Mouse (Mus musculus): ENCODE results near the gene Deup1. TPM values are rescaled to one million over a fixed set of nuclear protein-coding genes. Genes with fewer than 3 reads are reported as not detected.
"Not testable (repeated sequence)": the region's sequence is repeated elsewhere in the genome, so short reads cannot be mapped to it uniquely, and the experiment has no call there.

Deup1 gene
- polyA plus RNA-seq, 1 experiment from 2014 or later: 0.80 TPM

- 0 out of 2 replicates have a peak, but pooled peaks have one; percentile 8 for ATAC-seq (ENCODE audit: low FRiP score, low TSS enrichment)
- 78% methylated on average over 9 of the region's 9 CpGs for WGBS
- H3K27ac ChIP-seq (ENCODE audit: low read depth, low read length): no peak overlapping the region; the same call in 1 of the 2 replicates
- H3K4me1 ChIP-seq (ENCODE audit: control insufficient read depth, insufficient read depth, low read length): no peaks in the 10 kb centered on the region
- H3K4me3 ChIP-seq (ENCODE audit: low read length): no peak overlapping the region
- no peak overlapping the region for H3K4me2 ChIP-seq (replicated peaks; ENCODE audit: low read depth, low read length)
- no peaks in the 10 kb centered on the region for H3K9me3 ChIP-seq (ENCODE audit: control insufficient read depth, low read length)
- H3K27me3 ChIP-seq (ENCODE audit: control insufficient read depth, insufficient read depth, low read length): no peaks in the 10 kb centered on the region
- no peaks in the 10 kb centered on the region for H3K36me3 ChIP-seq (ENCODE audit: control insufficient read depth, insufficient read depth, low read length)
- no peak overlapping the region for H3K9ac ChIP-seq (ENCODE audit: low read depth, low read length)
Observed at GRCm38 (mm10) chr9:15578946-15579345, 48.8 kb downstream of the Deup1 start.

DNA sequence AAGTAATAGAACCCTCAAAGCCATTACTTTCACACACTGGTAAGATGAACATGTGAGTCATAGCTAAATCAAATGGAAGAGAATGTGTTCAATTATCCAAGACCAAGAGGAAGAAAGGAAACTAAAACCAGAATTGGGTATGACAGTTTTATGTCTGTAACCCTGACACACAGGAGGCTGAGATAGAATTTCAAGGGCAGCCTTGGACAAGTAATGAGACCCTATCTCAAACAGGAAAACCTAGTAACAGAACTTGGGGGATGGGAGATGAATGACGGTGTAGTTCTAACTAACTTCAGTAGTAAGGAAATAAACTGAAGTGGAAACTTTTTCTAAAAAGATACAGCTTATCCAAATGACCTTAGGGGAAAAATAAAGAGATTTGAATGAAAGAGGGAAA lies 49.3 kb downstream of the Deup1 start:
- ATAC-seq (ENCODE audit: low FRiP score, low TSS enrichment): peak; percentile 88
- Histone ChIP-seq H3K9ac (ENCODE audit: low read depth, low read length) (no peak overlapping the region), H3K27me3 (ENCODE audit: control insufficient read depth, insufficient read depth, low read length) (no peaks in the 10 kb centered on the region), H3K4me2 (replicated peaks; ENCODE audit: low read depth, low read length) (no peak overlapping the region), H3K36me3 (ENCODE audit: control insufficient read depth, insufficient read depth, low read length) (no peaks in the 10 kb centered on the region), H3K9me3 (ENCODE audit: control insufficient read depth, low read length) (no peaks in the 10 kb centered on the region), H3K4me3 (ENCODE audit: low read length) (no peak overlapping the region), H3K4me1 (ENCODE audit: control insufficient read depth, insufficient read depth, low read length) (no peaks in the 10 kb centered on the region), H3K27ac (ENCODE audit: low read depth, low read length) (no peak overlapping the region)
- WGBS: 8% methylated on average over 1 of the region's 1 CpGs

DNA sequence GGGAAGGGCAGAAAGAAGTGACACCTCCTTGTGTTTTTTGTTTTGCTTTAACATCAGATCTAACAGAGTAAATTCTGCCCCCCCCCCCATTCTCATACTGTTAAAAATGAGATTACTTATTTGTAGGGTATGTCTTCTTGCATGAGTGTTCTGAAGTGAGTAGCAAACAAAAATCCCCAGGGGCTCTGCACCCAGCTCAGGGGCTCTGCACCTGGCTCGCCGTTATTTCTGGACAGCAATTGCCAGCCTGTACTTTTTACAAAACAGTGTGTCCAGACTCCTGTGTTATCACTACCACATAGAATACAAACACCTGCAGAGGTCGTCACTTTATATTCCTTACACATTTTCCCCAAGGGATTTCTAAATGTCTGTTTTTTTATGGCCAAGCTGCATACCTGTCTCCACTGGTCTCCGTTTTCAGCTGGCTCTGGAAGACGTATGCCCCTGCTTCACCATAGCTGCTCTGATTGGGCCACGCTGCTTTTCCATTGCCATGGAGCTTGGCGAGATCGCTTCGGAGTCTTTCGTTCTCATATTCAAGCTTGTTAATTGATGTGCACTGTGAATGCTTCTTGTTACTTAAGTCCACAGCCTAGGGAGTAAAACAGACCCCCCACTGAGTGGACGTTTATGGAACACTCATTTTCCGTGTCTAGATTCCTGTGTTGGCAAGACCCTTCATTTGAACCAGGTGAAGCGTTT lies 52.8 kb downstream of the Deup1 start:
- Histone ChIP-seq H3K27me3 (ENCODE audit: control insufficient read depth, insufficient read depth, low read length) (no peaks in the 10 kb centered on the region), H3K4me2 (replicated peaks; ENCODE audit: low read depth, low read length) (no peak overlapping the region), H3K9ac (ENCODE audit: low read depth, low read length) (no peak overlapping the region), H3K4me3 (ENCODE audit: low read length) (no peak overlapping the region), H3K27ac (ENCODE audit: low read depth, low read length) (no peak overlapping the region), H3K4me1 (ENCODE audit: control insufficient read depth, insufficient read depth, low read length) (no peaks in the 10 kb centered on the region), H3K36me3 (ENCODE audit: control insufficient read depth, insufficient read depth, low read length) (no peaks in the 10 kb centered on the region), H3K9me3 (ENCODE audit: control insufficient read depth, low read length) (no peaks in the 10 kb centered on the region)
- 73% methylated on average over 13 of the region's 13 CpGs for WGBS
- ATAC-seq (ENCODE audit: low FRiP score, low TSS enrichment): no peak

DNA sequence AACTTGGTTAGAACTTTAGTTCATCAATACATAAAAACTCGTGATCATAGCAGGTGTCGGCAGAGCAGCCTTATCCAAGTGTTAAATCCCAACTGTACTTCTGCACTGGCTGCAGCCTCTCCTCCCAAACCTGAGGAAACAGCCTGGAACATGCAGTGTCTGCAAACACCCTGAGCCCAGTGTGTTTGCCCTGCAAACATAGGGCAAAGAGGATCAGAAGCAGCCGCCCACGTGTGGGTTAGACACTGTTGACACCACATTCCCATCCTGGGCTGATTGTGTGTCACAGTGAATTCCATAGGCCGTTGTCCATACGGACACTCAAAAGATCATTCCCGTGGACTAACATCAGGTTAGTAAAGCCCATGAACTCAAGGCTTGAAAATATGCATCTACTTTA lies 65.4 kb downstream of the Deup1 start:
- no peaks in the 10 kb centered on the region for H3K9me3 ChIP-seq (ENCODE audit: control insufficient read depth, low read length)
- H3K4me3 ChIP-seq (ENCODE audit: low read length): no peak overlapping the region
- 84% methylated on average over 7 of the region's 7 CpGs for WGBS
- no peak overlapping the region for H3K4me2 ChIP-seq (replicated peaks; ENCODE audit: low read depth, low read length)
- H3K36me3 ChIP-seq (ENCODE audit: control insufficient read depth, insufficient read depth, low read length): no peaks in the 10 kb centered on the region
- H3K4me1 ChIP-seq (ENCODE audit: control insufficient read depth, insufficient read depth, low read length): no peaks in the 10 kb centered on the region
- no peaks in the 10 kb centered on the region for H3K27me3 ChIP-seq (ENCODE audit: control insufficient read depth, insufficient read depth, low read length)
- no peak overlapping the region for H3K27ac ChIP-seq (ENCODE audit: low read depth, low read length)
- no peak for ATAC-seq (ENCODE audit: low FRiP score, low TSS enrichment)
- no peak overlapping the region for H3K9ac ChIP-seq (ENCODE audit: low read depth, low read length)

GRCm38 (mm10) chr9:15560451-15560850 lies 67.3 kb downstream of the Deup1 start:
- no peaks in the 10 kb centered on the region for H3K9me3 ChIP-seq (ENCODE audit: control insufficient read depth, low read length)
- H3K9ac ChIP-seq (ENCODE audit: low read depth, low read length): no peak overlapping the region
- H3K27me3 ChIP-seq (ENCODE audit: control insufficient read depth, insufficient read depth, low read length): no peaks in the 10 kb centered on the region
- no peak overlapping the region for H3K27ac ChIP-seq (ENCODE audit: low read depth, low read length)
- H3K36me3 ChIP-seq (ENCODE audit: control insufficient read depth, insufficient read depth, low read length): no peaks in the 10 kb centered on the region
- no peak for ATAC-seq (ENCODE audit: low FRiP score, low TSS enrichment)
- H3K4me3 ChIP-seq (ENCODE audit: low read length): no peak overlapping the region
- H3K4me1 ChIP-seq (ENCODE audit: control insufficient read depth, insufficient read depth, low read length): no peaks in the 10 kb centered on the region
- H3K4me2 ChIP-seq (replicated peaks; ENCODE audit: low read depth, low read length): no peak overlapping the region
- whole genome bisulfite sequencing: 82% methylated on average over 3 of the region's 3 CpGs

- no peaks in the 10 kb centered on the region for H3K9me3 ChIP-seq (ENCODE audit: control insufficient read depth, low read length)
- H3K27ac ChIP-seq (ENCODE audit: low read depth, low read length): no peak overlapping the region
Observed at GRCm38 (mm10) chr9:15553322-15553721, 74.4 kb downstream of the Deup1 start.

GRCm38 (mm10) chr9:15551933-15552851 lies 75.5 kb downstream of the Deup1 start:
- Histone ChIP-seq H3K9ac (ENCODE audit: low read depth, low read length) (no peak overlapping the region), H3K9me3 (ENCODE audit: control insufficient read depth, low read length) (no peaks in the 10 kb centered on the region), H3K27me3 (ENCODE audit: control insufficient read depth, insufficient read depth, low read length) (no peaks in the 10 kb centered on the region), H3K4me2 (replicated peaks; ENCODE audit: low read depth, low read length) (no peak overlapping the region), H3K4me3 (ENCODE audit: low read length) (no peak overlapping the region), H3K4me1 (ENCODE audit: control insufficient read depth, insufficient read depth, low read length) (no peaks in the 10 kb centered on the region), H3K27ac (ENCODE audit: low read depth, low read length) (no peak overlapping the region), H3K36me3 (ENCODE audit: control insufficient read depth, insufficient read depth, low read length) (no peaks in the 10 kb centered on the region)
- no peak for ATAC-seq (ENCODE audit: low FRiP score, low TSS enrichment)
- WGBS: 78% methylated on average over 15 of the region's 15 CpGs

More at GRCm38 (mm10) chr9:15553322-15553721, 74.4 kb downstream of the Deup1 start:
- 91% methylated on average over 8 of the region's 8 CpGs for WGBS
- Histone ChIP-seq H3K4me2 (replicated peaks; ENCODE audit: low read depth, low read length) (no peak overlapping the region), H3K27me3 (ENCODE audit: control insufficient read depth, insufficient read depth, low read length) (no peaks in the 10 kb centered on the region), H3K9ac (ENCODE audit: low read depth, low read length) (no peak overlapping the region), H3K4me1 (ENCODE audit: control insufficient read depth, insufficient read depth, low read length) (no peaks in the 10 kb centered on the region), H3K4me3 (ENCODE audit: low read length) (no peak overlapping the region), H3K36me3 (ENCODE audit: control insufficient read depth, insufficient read depth, low read length) (no peaks in the 10 kb centered on the region)
- no peak for ATAC-seq (ENCODE audit: low FRiP score, low TSS enrichment)

DNA sequence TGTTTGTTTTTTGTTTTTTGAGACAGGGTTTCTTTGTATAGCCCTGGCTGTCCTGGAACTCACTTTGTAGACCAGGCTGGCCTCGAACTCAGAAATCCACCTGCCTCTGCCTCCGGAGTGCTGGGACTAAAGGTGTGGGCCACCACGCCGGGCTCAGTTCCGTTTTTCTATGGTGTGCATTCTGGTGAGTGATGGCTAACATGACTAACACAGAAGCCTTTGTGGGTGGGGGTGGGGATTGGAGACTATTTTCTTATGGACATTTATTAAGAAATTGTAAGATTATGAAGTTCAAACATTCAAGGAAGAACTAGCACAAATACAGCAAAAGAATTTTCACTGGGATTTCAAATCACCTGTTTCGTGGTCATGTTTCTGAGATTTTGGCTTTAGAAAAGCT lies 76.7 kb downstream of the Deup1 start:
- not testable (repeated sequence) for H3K4me3 ChIP-seq (ENCODE audit: low read length); H3K9ac ChIP-seq (ENCODE audit: low read depth, low read length); H3K36me3 ChIP-seq (ENCODE audit: control insufficient read depth, insufficient read depth, low read length); ATAC-seq (ENCODE audit: low FRiP score, low TSS enrichment); H3K4me1 ChIP-seq (ENCODE audit: control insufficient read depth, insufficient read depth, low read length); H3K27me3 ChIP-seq (ENCODE audit: control insufficient read depth, insufficient read depth, low read length); H3K9me3 ChIP-seq (ENCODE audit: control insufficient read depth, low read length); H3K4me2 ChIP-seq (replicated peaks; ENCODE audit: low read depth, low read length); H3K27ac ChIP-seq (ENCODE audit: low read depth, low read length)
- WGBS: 92% methylated on average over 6 of the region's 6 CpGs

DNA sequence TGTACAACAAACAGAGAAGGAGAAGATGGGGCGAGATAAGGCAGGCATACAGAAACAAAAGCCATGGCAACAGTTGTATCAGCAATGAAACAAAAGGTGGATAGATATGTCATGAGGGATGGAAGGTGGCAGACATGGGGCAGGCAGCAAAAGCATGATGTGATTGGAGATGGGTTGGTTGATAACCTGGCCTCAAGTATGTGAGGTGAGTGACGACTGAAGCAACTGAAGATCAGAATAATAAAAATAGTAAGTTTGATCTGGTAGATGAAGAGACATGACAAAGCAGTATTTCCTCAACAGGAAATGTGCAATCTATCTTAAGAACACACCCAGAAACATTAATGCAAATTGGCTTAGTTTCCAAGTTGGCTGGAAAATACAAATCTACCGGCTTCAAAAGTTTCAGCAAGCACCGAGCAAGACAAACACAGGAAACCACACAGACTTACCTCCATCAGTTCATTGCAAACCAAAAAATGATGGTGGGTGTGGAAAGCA lies 77.2 kb downstream of the Deup1 start:
- no peaks in the 10 kb centered on the region for H3K27me3 ChIP-seq (ENCODE audit: control insufficient read depth, insufficient read depth, low read length)
- H3K9me3 ChIP-seq (ENCODE audit: control insufficient read depth, low read length): no peaks in the 10 kb centered on the region
- no peak for ATAC-seq (ENCODE audit: low FRiP score, low TSS enrichment)
- H3K36me3 ChIP-seq (ENCODE audit: control insufficient read depth, insufficient read depth, low read length): no peaks in the 10 kb centered on the region
- H3K27ac ChIP-seq (ENCODE audit: low read depth, low read length): no peak overlapping the region
- no peaks in the 10 kb centered on the region for H3K4me1 ChIP-seq (ENCODE audit: control insufficient read depth, insufficient read depth, low read length)
- H3K4me2 ChIP-seq (replicated peaks; ENCODE audit: low read depth, low read length): no peak overlapping the region
- H3K4me3 ChIP-seq (ENCODE audit: low read length): no peak overlapping the region
- H3K9ac ChIP-seq (ENCODE audit: low read depth, low read length): no peak overlapping the region
- 85% methylated on average over 4 of the region's 4 CpGs for WGBS
